Mouse (Mus musculus) spleen, adult 2 months (tissue): ENCODE data around the gene Tll2. TPM values are rescaled to one million over a fixed set of nuclear protein-coding genes. Genes with fewer than 3 reads are reported as not detected.

Experiments used
- DNase-seq, 2 experiments: peaks; one replicate each; pipeline versions ENCODE4 v3.0.0 to v3.0.0-alpha.2; 2012 to 2021; ENCODE audit warnings: low spot score in 2 of 2, low read depth in 1 of 2
- H3K27ac ChIP-seq: fragments of 200-500 bp; 2 replicates; pipeline ENCODE4 v1.5.1; 2012; ENCODE audit warnings: low read length, inconsistent platforms; ENCODE audit not compliant: insufficient read depth
- H3K27me3 ChIP-seq: fragments of 200-500 bp; 2 replicates; pipeline ENCODE4 v1.6.1; 2012; ENCODE audit warnings: mild to moderate bottlenecking, moderate library complexity, low read length, inconsistent platforms; ENCODE audit not compliant: control insufficient read depth, insufficient read depth
- H3K36me3 ChIP-seq: fragments of 200-500 bp; 2 replicates; pipeline ENCODE4 v1.6.1; 2012; ENCODE audit warnings: mild to moderate bottlenecking, low read length, inconsistent platforms; ENCODE audit not compliant: control insufficient read depth, insufficient read depth
- H3K4me1 ChIP-seq: fragments of 200-500 bp; 2 replicates; pipeline ENCODE4 v1.6.1; 2011; ENCODE audit warnings: inconsistent platforms; ENCODE audit not compliant: control insufficient read depth, insufficient read depth, insufficient read length
- H3K4me3 ChIP-seq: fragments of 200-500 bp; 2 replicates; pipeline ENCODE4 v1.5.1; 2011; ENCODE audit warnings: mild to moderate bottlenecking, inconsistent platforms; ENCODE audit not compliant: insufficient read depth, insufficient read length; ENCODE audit errors: extremely low read depth
- CTCF ChIP-seq: fragments of 200-500 bp; IDR thresholded peaks from 2 replicates; pipeline ENCODE4 v1.5.1; 2011; ENCODE audit warnings: mild to moderate bottlenecking, inconsistent platforms; ENCODE audit not compliant: insufficient read depth, insufficient read length, insufficient replicate concordance; ENCODE audit errors: extremely low read depth
- POLR2A ChIP-seq: fragments of 200-500 bp; IDR thresholded peaks from 2 replicates; pipeline ENCODE4 v1.6.1; 2011; ENCODE audit warnings: low read depth, low read length, inconsistent platforms
- WGBS: fragments of 180-500 bp; shearing (Covaris S2); methylation state at CpG from one replicate; pipeline ENCODE4 v1.1.7; 2018; 5-methylcytosine and 5-hydroxymethylcytosine counted together
- polyA plus RNA-seq: library from polyadenylated mRNA; depleted of rRNA; stranded (reverse); fragments of >200 nt; gene quantifications from 2 replicates; pipeline ENCODE4 v1.2.3, GENCODE M21; 2012; rRNA removed

The Tll2 gene
- polyA plus RNA-seq, 1 experiment: 0.02 TPM

GRCm38 (mm10) chr19:41035809-41036551 lies 170.7 kb downstream of the Tll2 start:
- H3K27ac ChIP-seq: no peak overlapping the region
- TF ChIP-seq CTCF (no peak), POLR2A (no peak)
- H3K36me3 ChIP-seq: no peaks in the 10 kb centered on the region
- no peak overlapping the region for H3K4me3 ChIP-seq
- H3K4me1 ChIP-seq: peaks cover 7% of the 10 kb centered on the region; the same call in 1 of the 2 replicates
- no peaks in the 10 kb centered on the region for H3K27me3 ChIP-seq
- DNase-seq: no peak
- 30% methylated on average over 4 of the region's 4 CpGs for WGBS

Other genes starting within 250 kb of the Tll2 start
- gene Blnk, start 212.3 kb downstream of the Tll2 start, polyA plus RNA-seq: 54.3 and 61.0 TPM in 2 replicates
- 0.43 and 0.89 TPM in 2 replicates for gene Dntt, start 177.6 kb downstream of the Tll2 start, polyA plus RNA-seq
- gene Opalin, start 129.7 kb downstream of the Tll2 start, polyA plus RNA-seq: not detected in 2 replicates
- 23.8 and 26.2 TPM in 2 replicates for gene Tm9sf3, start 57.2 kb upstream of the Tll2 start, polyA plus RNA-seq
- 40.7 and 45.8 TPM in 2 replicates for gene Pik3ap1, start 178.3 kb upstream of the Tll2 start, polyA plus RNA-seq